Mouse (Mus musculus): ENCODE data around the gene Adamts9. TPM values are rescaled to one million over a fixed set of nuclear protein-coding genes. Genes with fewer than 3 reads are reported as not detected.

Gene Adamts9
- polyA plus RNA-seq, 1 experiment from 2014 or later, result 1.1 TPM

- H3K4me1 ChIP-seq (ENCODE audit: control insufficient read depth, insufficient read depth, low read length), result no peaks in the 10 kb centered on the region
- no peaks in the 10 kb centered on the region for H3K27me3 ChIP-seq (ENCODE audit: control insufficient read depth, insufficient read depth, low read length)
- H3K36me3 ChIP-seq (ENCODE audit: control insufficient read depth, insufficient read depth, low read length), result no peaks in the 10 kb centered on the region
- H3K9me3 ChIP-seq (ENCODE audit: control insufficient read depth, low read length), result no peaks in the 10 kb centered on the region
- no peak overlapping the region for H3K9ac ChIP-seq (ENCODE audit: low read length)
- ATAC-seq (ENCODE audit: low FRiP score) (no peak), DNase-seq (ENCODE audit: low spot score, missing footprints) (peak; percentile 91)
- WGBS, result 16% methylated on average over 11 of the region's 11 CpGs
- H3K4me2 ChIP-seq, result no peak overlapping the region
- no peak overlapping the region for H3K4me3 ChIP-seq (ENCODE audit: low read depth, low read length)
- H3K27ac ChIP-seq (ENCODE audit: low read depth, low read length), result no peak overlapping the region
These were observed 199.7 kb downstream of the Adamts9 start for GRCm38 (mm10) chr6:92743605-92744004.

DNA sequence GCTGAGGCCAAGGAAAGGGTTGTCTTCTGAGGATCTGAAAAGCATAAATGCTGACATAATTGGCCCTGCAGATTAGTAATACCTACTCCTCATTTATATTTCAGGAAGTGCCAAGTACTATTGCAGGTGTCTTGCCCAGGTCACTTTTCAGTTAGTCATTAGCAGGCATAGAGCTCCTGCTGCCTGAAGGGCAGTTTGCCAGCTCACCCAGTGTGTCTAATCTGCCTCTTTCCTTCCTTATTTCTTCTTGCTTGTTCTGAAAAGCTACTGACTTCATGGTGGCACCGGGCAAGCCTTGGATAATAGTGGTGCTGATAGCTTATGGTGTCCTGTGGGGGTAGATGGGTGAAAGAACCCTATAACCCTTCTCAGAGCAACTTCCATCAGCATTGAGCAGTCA, 206.2 kb downstream of the Adamts9 start:
- DNase-seq (ENCODE audit: low spot score, missing footprints) (no peak), ATAC-seq (ENCODE audit: low FRiP score) (no peak)
- H3K9me3 ChIP-seq (ENCODE audit: control insufficient read depth, low read length), result no peaks in the 10 kb centered on the region
- no peak overlapping the region for H3K27ac ChIP-seq (ENCODE audit: low read depth, low read length)
- WGBS, result 88% methylated on average over 1 of the region's 1 CpGs
- no peaks in the 10 kb centered on the region for H3K36me3 ChIP-seq (ENCODE audit: control insufficient read depth, insufficient read depth, low read length)
- no peak overlapping the region for H3K4me3 ChIP-seq (ENCODE audit: low read depth, low read length)
- H3K27me3 ChIP-seq (ENCODE audit: control insufficient read depth, insufficient read depth, low read length), result no peaks in the 10 kb centered on the region
- no peaks in the 10 kb centered on the region for H3K4me1 ChIP-seq (ENCODE audit: control insufficient read depth, insufficient read depth, low read length)
- H3K4me2 ChIP-seq, result no peak overlapping the region
- H3K9ac ChIP-seq (ENCODE audit: low read length), result no peak overlapping the region

GRCm38 (mm10) chr6:92733651-92734050, 209.6 kb downstream of the Adamts9 start:
- Histone ChIP-seq H3K4me2 (no peak overlapping the region), H3K4me1 (ENCODE audit: control insufficient read depth, insufficient read depth, low read length) (no peaks in the 10 kb centered on the region), H3K36me3 (ENCODE audit: control insufficient read depth, insufficient read depth, low read length) (no peaks in the 10 kb centered on the region), H3K27me3 (ENCODE audit: control insufficient read depth, insufficient read depth, low read length) (no peaks in the 10 kb centered on the region), H3K27ac (ENCODE audit: low read depth, low read length) (no peak overlapping the region), H3K9ac (ENCODE audit: low read length) (no peak overlapping the region), H3K9me3 (ENCODE audit: control insufficient read depth, low read length) (no peaks in the 10 kb centered on the region), H3K4me3 (ENCODE audit: low read depth, low read length) (no peak overlapping the region)
- no peak for DNase-seq (ENCODE audit: low spot score, missing footprints)
- no peak for ATAC-seq (ENCODE audit: low FRiP score)

GRCm38 (mm10) chr6:92728514-92728913, 214.8 kb downstream of the Adamts9 start:
- WGBS, result 39% methylated on average over 7 of the region's 7 CpGs
- Histone ChIP-seq H3K9me3 (ENCODE audit: control insufficient read depth, low read length) (no peaks in the 10 kb centered on the region), H3K4me1 (ENCODE audit: control insufficient read depth, insufficient read depth, low read length) (peaks cover 6% of the 10 kb centered on the region), H3K9ac (ENCODE audit: low read length) (peak overlapping the region; percentile 45; the same call in 1 of the 2 replicates), H3K4me3 (ENCODE audit: low read depth, low read length) (no peak overlapping the region), H3K27ac (ENCODE audit: low read depth, low read length) (no peak overlapping the region; the same call in 1 of the 2 replicates), H3K36me3 (ENCODE audit: control insufficient read depth, insufficient read depth, low read length) (no peaks in the 10 kb centered on the region), H3K4me2 (peak overlapping the region; percentile 22; the same call in 1 of the 2 replicates), H3K27me3 (ENCODE audit: control insufficient read depth, insufficient read depth, low read length) (no peaks in the 10 kb centered on the region)
- ATAC-seq (ENCODE audit: low FRiP score), result no peak
- no peak for DNase-seq (ENCODE audit: low spot score, missing footprints)

- H3K27me3 ChIP-seq (ENCODE audit: control insufficient read depth, insufficient read depth, low read length), result no peaks in the 10 kb centered on the region
- no peaks in the 10 kb centered on the region for H3K36me3 ChIP-seq (ENCODE audit: control insufficient read depth, insufficient read depth, low read length)
- peak overlapping the region; percentile 22; the same call in 1 of the 2 replicates for H3K4me2 ChIP-seq
- H3K4me1 ChIP-seq (ENCODE audit: control insufficient read depth, insufficient read depth, low read length), result peaks cover 6% of the 10 kb centered on the region
- peak; percentile 99 for DNase-seq (ENCODE audit: low spot score, missing footprints)
- H3K27ac ChIP-seq (ENCODE audit: low read depth, low read length), result no peak overlapping the region
- ATAC-seq (ENCODE audit: low FRiP score), result no peak
- H3K9me3 ChIP-seq (ENCODE audit: control insufficient read depth, low read length), result no peaks in the 10 kb centered on the region
- H3K9ac ChIP-seq (ENCODE audit: low read length), result peak overlapping the region; percentile 45; the same call in 1 of the 2 replicates
- H3K4me3 ChIP-seq (ENCODE audit: low read depth, low read length), result no peak overlapping the region
- 1% methylated on average over 10 of the region's 10 CpGs for WGBS
These were observed 215.2 kb downstream of the Adamts9 start for GRCm38 (mm10) chr6:92728084-92728483.

DNA sequence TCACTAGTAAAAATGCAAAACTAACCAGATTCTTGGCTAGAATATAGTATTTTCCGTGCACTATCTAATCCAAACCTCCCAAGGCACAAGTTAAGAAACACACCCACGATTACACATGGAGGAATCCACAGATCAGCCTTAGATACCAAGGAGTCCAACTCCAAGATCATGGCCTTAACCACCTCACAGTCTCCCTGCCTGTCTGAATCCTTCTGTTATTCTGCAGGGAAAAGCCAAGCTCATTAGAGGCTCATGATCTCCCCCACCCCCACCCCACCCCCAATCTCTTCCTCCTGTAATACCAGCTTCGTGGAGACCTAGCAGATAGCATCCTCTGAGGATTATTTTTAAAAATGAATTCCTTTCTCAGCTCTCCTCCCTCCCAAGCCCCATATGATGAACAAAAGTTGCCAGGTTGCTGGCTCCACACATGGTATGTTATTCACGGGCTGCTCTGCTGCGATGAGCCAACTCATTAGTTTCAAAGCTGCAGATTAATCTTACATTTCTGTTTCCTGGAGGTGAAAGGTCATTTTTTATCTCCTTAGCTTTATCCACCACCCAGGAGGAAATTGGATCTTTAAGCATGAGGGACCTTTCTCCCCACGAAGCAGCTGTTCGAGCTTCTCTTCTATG, 215.8 kb downstream of the Adamts9 start:
- H3K4me2 ChIP-seq, result no peak overlapping the region
- ATAC-seq (ENCODE audit: low FRiP score) (no peak), DNase-seq (ENCODE audit: low spot score, missing footprints) (no peak)
- WGBS, result 16% methylated on average over 7 of the region's 7 CpGs
- no peaks in the 10 kb centered on the region for H3K9me3 ChIP-seq (ENCODE audit: control insufficient read depth, low read length)
- no peaks in the 10 kb centered on the region for H3K36me3 ChIP-seq (ENCODE audit: control insufficient read depth, insufficient read depth, low read length)
- no peak overlapping the region; the same call in 1 of the 2 replicates for H3K9ac ChIP-seq (ENCODE audit: low read length)
- no peak overlapping the region for H3K27ac ChIP-seq (ENCODE audit: low read depth, low read length)
- H3K4me3 ChIP-seq (ENCODE audit: low read depth, low read length), result no peak overlapping the region
- no peaks in the 10 kb centered on the region for H3K27me3 ChIP-seq (ENCODE audit: control insufficient read depth, insufficient read depth, low read length)
- peaks cover 6% of the 10 kb centered on the region for H3K4me1 ChIP-seq (ENCODE audit: control insufficient read depth, insufficient read depth, low read length)

- no peak overlapping the region for H3K4me3 ChIP-seq (ENCODE audit: low read depth, low read length)
- H3K4me2 ChIP-seq, result no peak overlapping the region
- H3K9me3 ChIP-seq (ENCODE audit: control insufficient read depth, low read length), result no peaks in the 10 kb centered on the region
- no peaks in the 10 kb centered on the region for H3K27me3 ChIP-seq (ENCODE audit: control insufficient read depth, insufficient read depth, low read length)
- H3K36me3 ChIP-seq (ENCODE audit: control insufficient read depth, insufficient read depth, low read length), result no peaks in the 10 kb centered on the region
- ATAC-seq (ENCODE audit: low FRiP score), result no peak
- 87% methylated on average over 5 of the region's 5 CpGs for WGBS
- H3K4me1 ChIP-seq (ENCODE audit: control insufficient read depth, insufficient read depth, low read length), result peaks cover 6% of the 10 kb centered on the region
- H3K27ac ChIP-seq (ENCODE audit: low read depth, low read length), result no peak overlapping the region
- DNase-seq (ENCODE audit: low spot score, missing footprints), result no peak
- H3K9ac ChIP-seq (ENCODE audit: low read length), result no peak overlapping the region
These were observed 217.2 kb downstream of the Adamts9 start for GRCm38 (mm10) chr6:92726121-92726520.

- Histone ChIP-seq H3K27me3 (ENCODE audit: control insufficient read depth, insufficient read depth, low read length) (no peaks in the 10 kb centered on the region), H3K4me1 (ENCODE audit: control insufficient read depth, insufficient read depth, low read length) (peaks cover 6% of the 10 kb centered on the region), H3K36me3 (ENCODE audit: control insufficient read depth, insufficient read depth, low read length) (no peaks in the 10 kb centered on the region), H3K9me3 (ENCODE audit: control insufficient read depth, low read length) (no peaks in the 10 kb centered on the region), H3K4me2 (no peak overlapping the region), H3K27ac (ENCODE audit: low read depth, low read length) (no peak overlapping the region), H3K4me3 (ENCODE audit: low read depth, low read length) (no peak overlapping the region), H3K9ac (ENCODE audit: low read length) (no peak overlapping the region)
- no peak for ATAC-seq (ENCODE audit: low FRiP score)
- 64% methylated on average over 2 of the region's 2 CpGs for WGBS
- no peak for DNase-seq (ENCODE audit: low spot score, missing footprints)
These were observed 218.9 kb downstream of the Adamts9 start for GRCm38 (mm10) chr6:92724394-92724793.
